Mouse (Mus musculus) spleen, postnatal 10 days (tissue): Measurements from ENCODE around the gene Ggt5.

Experiments used
- DNase-seq, 2 experiments: peaks; one replicate each; pipeline ENCODE4 v3.0.0; 2021 to 2022; ENCODE audit warnings: low spot score in 2 of 2

Gene Ggt5

GRCm38 (mm10) chr10:75651381-75652068 is 62.4 kb downstream of the Ggt5 start:
- no peak for DNase-seq

- no peak for DNase-seq
These were observed 64.9 kb downstream of the Ggt5 start for GRCm38 (mm10) chr10:75654053-75654452.

- DNase-seq = no peak
These were observed 68.0 kb downstream of the Ggt5 start for GRCm38 (mm10) chr10:75657165-75657564.

- no peak for DNase-seq
These were observed 68.6 kb downstream of the Ggt5 start for GRCm38 (mm10) chr10:75657772-75658171.

- DNase-seq = no peak
These were observed 72.2 kb downstream of the Ggt5 start for GRCm38 (mm10) chr10:75661381-75661780.

- DNase-seq = no peak
These were observed 72.7 kb downstream of the Ggt5 start for GRCm38 (mm10) chr10:75661876-75662275.

- DNase-seq = no peak
These were observed 73.4 kb downstream of the Ggt5 start for GRCm38 (mm10) chr10:75662575-75662974.

- no peak for DNase-seq
These were observed 75.6 kb downstream of the Ggt5 start for GRCm38 (mm10) chr10:75664673-75665270.

- peak in 1 of 2 experiments; percentile 30 for DNase-seq
These were observed 77.4 kb downstream of the Ggt5 start for GRCm38 (mm10) chr10:75666451-75667030.
